Mouse (Mus musculus) E14TG2a.4 (cell line): ENCODE measurements around the gene Selenbp2.
"Not testable (repeated sequence)": the region's sequence is repeated elsewhere in the genome, so short reads cannot be mapped to it uniquely, and the experiment has no call there.

Experiments
- CTCF ChIP-seq: conservative IDR thresholded peaks from 2 replicates; pipeline ENCODE4 v1.5.1; 2014; ENCODE audit warnings: low read length
- NANOG ChIP-seq: IDR thresholded peaks from 2 replicates; pipeline ENCODE4 v1.6.1; 2014; ENCODE audit warnings: borderline replicate concordance, low read length, mixed read lengths

DNA sequence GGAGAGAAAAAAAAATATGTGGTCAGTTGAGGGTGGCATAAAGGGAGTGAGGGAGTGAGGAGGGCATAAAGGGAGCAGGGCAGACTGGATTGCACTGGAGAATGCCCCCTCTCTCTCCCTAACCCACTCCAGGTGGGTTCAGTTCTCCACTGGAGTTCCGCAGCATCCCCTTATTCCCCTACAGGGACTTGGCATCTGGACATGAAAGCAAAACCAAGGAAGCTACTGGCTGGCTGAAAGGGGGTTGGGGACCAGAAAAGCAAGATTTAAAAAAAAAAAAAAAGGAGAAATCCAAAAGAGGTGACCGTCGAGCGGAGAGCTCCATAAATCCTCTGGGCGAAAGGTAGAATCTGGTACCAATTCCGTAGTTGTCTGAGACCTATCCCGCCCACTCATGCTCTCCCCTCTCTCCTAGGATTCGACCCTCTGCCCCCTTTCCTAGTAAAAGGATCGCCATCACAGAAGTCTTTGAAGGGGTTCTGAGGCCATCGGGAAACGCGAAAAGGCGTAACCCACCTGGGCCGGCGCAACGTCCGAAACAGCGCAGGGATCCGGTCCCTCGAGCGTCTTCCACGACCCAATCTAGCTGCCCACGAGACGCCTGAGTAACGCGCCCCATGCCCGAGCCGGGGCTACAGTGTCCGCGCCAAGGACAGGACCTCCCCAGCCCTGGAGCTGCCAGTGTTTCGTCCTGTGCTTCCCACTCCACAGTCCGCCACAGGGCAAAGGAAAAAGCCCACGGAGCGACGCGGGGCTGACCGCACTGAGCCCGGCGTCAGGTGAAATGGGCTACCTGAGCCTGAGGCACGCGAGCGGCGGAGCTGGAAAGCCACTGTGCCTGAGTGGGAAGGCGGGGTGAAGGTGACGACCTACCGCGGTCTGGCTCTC, 35.3 kb upstream of the Selenbp2 start:
- not testable (repeated sequence) for TF ChIP-seq CTCF, NANOG
